Mouse (Mus musculus): ENCODE measurements around the gene Hcn4. TPM values are rescaled to one million over a fixed set of nuclear protein-coding genes. Genes with fewer than 3 reads are reported as not detected.
A peak's percentile ranks its signal among the peaks of the same experiment; 100 is the strongest.

The Hcn4 gene
- total and polyA plus RNA-seq, 3 experiments: 0.11 TPM; not detected in 2

- no peaks in the 10 kb centered on the region for H3K4me1 ChIP-seq (ENCODE audit: insufficient read depth, low read depth, low read length)
- H3K36me3 ChIP-seq (replicated peaks): no peaks in the 10 kb centered on the region
- DNase-seq (ENCODE audit: low spot score) (no peak), ATAC-seq (ENCODE audit: extremely low read depth, insufficient number of reproducible peaks, low FRiP score, poor library complexity, severe bottlenecking) (no peak)
- TF ChIP-seq GATA2 (IDR thresholded peaks at IDR 0.05; ENCODE audit: borderline replicate concordance, low read depth, low read length): no peak
- TF ChIP-seq CTCF (IDR thresholded peaks at IDR 0.05; ENCODE audit: low read depth, low read length): no peak
- no peak for TF ChIP-seq POLR2AphosphoS5 (IDR thresholded peaks at IDR 0.05; ENCODE audit: insufficient replicate concordance, low read depth, low read length)
- TF ChIP-seq TAL1 (conservative IDR thresholded peaks at IDR 0.05; ENCODE audit: low read depth, low read length): no peak
- TF ChIP-seq GATA1 (IDR thresholded peaks at IDR 0.05; ENCODE audit: borderline replicate concordance, low read length): no peak
- peaks cover 15% of the 10 kb centered on the region; the same call in 1 of the 2 replicates for H3K27me3 ChIP-seq (ENCODE audit: insufficient read depth, low read length)
- no peak overlapping the region for H3K4me3 ChIP-seq (ENCODE audit: low read depth, low read length)
- no peaks in the 10 kb centered on the region for H3K9me3 ChIP-seq (replicated peaks)
Observed at GRCm38 (mm10) chr9:58854931-58855330, 31.7 kb downstream of the Hcn4 start.

DNA sequence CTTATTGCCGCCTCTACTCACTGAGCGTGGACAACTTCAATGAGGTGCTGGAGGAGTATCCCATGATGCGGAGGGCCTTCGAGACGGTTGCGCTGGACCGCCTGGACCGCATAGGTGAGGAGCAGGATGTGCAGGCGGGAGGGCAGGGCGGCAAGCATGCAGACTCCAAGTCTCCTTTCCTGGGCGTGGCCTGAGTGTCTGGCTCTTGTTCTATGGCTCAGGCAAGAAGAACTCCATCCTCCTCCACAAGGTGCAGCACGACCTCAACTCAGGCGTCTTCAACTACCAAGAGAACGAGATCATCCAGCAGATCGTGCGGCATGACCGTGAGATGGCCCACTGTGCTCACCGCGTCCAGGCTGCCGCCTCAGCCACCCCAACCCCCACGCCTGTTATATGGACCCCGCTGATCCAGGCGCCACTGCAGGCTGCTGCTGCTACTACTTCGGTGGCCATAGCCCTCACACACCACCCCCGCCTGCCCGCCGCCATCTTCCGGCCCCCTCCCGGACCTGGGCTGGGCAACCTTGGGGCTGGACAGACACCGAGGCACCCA, 35.9 kb downstream of the Hcn4 start:
- ATAC-seq (ENCODE audit: extremely low read depth, insufficient number of reproducible peaks, low FRiP score, poor library complexity, severe bottlenecking) (no peak), DNase-seq (ENCODE audit: low spot score) (no peak)
- Histone ChIP-seq H3K36me3 (replicated peaks) (no peaks in the 10 kb centered on the region), H3K9me3 (replicated peaks) (no peaks in the 10 kb centered on the region), H3K4me3 (ENCODE audit: low read depth, low read length) (no peak overlapping the region), H3K4me1 (ENCODE audit: insufficient read depth, low read depth, low read length) (no peaks in the 10 kb centered on the region), H3K27me3 (ENCODE audit: insufficient read depth, low read length) (peaks cover 21% of the 10 kb centered on the region; the same call in 1 of the 2 replicates)
- TF ChIP-seq GATA1 (IDR thresholded peaks at IDR 0.05; ENCODE audit: borderline replicate concordance, low read length) (no peak), CTCF (IDR thresholded peaks at IDR 0.05; ENCODE audit: low read depth, low read length) (no peak), TAL1 (conservative IDR thresholded peaks at IDR 0.05; ENCODE audit: low read depth, low read length) (no peak), POLR2AphosphoS5 (IDR thresholded peaks at IDR 0.05; ENCODE audit: insufficient replicate concordance, low read depth, low read length) (no peak)

- ATAC-seq (ENCODE audit: extremely low read depth, insufficient number of reproducible peaks, low FRiP score, poor library complexity, severe bottlenecking) (no peak), DNase-seq (ENCODE audit: low spot score) (no peak)
- H3K4me3 ChIP-seq (ENCODE audit: low read depth, low read length): no peak overlapping the region
- 0 out of 2 replicates have a peak, but pooled peaks have one; percentile 4 for TF ChIP-seq CTCF (IDR thresholded peaks at IDR 0.05; ENCODE audit: low read depth, low read length)
- no peak for TF ChIP-seq TAL1 (conservative IDR thresholded peaks at IDR 0.05; ENCODE audit: low read depth, low read length)
- H3K36me3 ChIP-seq (replicated peaks): no peaks in the 10 kb centered on the region
- no peaks in the 10 kb centered on the region for H3K4me1 ChIP-seq (ENCODE audit: insufficient read depth, low read depth, low read length)
- H3K9me3 ChIP-seq (replicated peaks): no peaks in the 10 kb centered on the region
- H3K27me3 ChIP-seq (ENCODE audit: insufficient read depth, low read length): peaks cover 10% of the 10 kb centered on the region; the same call in 1 of the 2 replicates
Observed at GRCm38 (mm10) chr9:58863826-58864225, 40.6 kb downstream of the Hcn4 start.

DNA sequence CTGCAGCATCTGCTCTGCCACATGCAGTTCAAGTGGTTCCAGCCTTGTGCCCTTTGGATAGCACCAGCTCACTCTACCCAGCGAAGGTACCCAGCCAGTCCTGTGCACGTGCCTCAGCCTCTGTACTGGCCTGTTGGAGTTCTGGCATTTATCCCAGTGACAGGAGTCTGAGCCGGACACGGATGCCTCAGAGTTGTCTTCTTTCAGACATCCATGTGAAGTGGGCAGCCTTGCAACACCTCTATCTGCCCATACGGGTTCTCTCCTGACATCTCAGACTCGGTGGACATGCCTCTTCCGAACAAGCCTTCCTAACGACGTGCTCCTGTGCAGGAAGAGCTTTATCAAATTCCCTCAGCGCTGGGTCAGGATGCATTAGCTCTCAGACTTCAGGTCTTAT, 47.9 kb downstream of the Hcn4 start:
- Histone ChIP-seq H3K4me1 (ENCODE audit: insufficient read depth, low read depth, low read length) (no peaks in the 10 kb centered on the region), H3K9me3 (replicated peaks) (no peaks in the 10 kb centered on the region), H3K36me3 (replicated peaks) (no peaks in the 10 kb centered on the region), H3K27me3 (ENCODE audit: insufficient read depth, low read length) (peaks cover 22% of the 10 kb centered on the region), H3K4me3 (ENCODE audit: low read depth, low read length) (no peak overlapping the region)
- no peak for DNase-seq (ENCODE audit: low spot score)
- TF ChIP-seq TAL1 (conservative IDR thresholded peaks at IDR 0.05; ENCODE audit: low read depth, low read length): no peak
- TF ChIP-seq GATA2 (IDR thresholded peaks at IDR 0.05; ENCODE audit: borderline replicate concordance, low read depth, low read length): no peak
- no peak for TF ChIP-seq POLR2AphosphoS5 (IDR thresholded peaks at IDR 0.05; ENCODE audit: insufficient replicate concordance, low read depth, low read length)
- TF ChIP-seq CTCF (IDR thresholded peaks at IDR 0.05; ENCODE audit: low read depth, low read length): no peak
- no peak for TF ChIP-seq GATA1 (IDR thresholded peaks at IDR 0.05; ENCODE audit: borderline replicate concordance, low read length)
- ATAC-seq (ENCODE audit: extremely low read depth, insufficient number of reproducible peaks, low FRiP score, poor library complexity, severe bottlenecking): no peak

DNA sequence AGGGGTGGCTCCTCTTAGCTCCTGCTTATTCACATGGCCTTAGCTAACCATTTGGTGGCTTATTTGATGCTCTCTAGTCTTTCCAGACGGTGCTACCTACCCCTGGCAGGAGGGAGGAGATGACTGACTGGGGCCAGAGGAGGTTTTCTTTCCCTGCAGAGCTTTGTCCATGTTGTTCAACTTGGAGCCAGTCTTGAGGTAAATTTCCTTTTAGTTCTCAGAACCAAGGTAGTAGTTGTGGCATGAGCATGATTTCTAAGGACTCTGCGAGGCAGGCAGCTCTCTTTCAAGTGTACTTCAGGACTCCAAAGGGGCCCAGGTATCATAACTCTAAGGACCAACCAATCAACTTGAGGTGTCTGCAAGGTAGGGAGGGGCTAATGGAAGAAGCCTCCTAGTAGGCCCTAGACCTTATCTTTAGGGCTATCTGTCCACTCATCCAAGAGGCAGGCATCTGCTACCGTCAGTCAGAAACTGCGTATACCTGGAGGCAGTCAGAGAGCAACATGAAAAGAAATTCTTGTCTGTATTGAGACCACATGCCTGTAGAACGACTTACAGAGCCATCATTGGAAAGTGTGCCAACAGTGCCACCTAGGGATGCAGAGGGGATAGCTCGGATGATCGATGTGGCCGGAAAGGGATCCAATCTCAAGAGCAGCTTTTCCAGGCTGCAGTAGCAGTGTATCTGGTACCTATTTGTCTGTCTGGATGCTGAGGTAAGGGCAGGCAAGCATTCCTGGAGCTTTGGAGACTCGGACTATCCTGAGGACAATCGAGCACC, 50.5 kb downstream of the Hcn4 start:
- Histone ChIP-seq H3K4me1 (ENCODE audit: insufficient read depth, low read depth, low read length) (no peaks in the 10 kb centered on the region), H3K36me3 (replicated peaks) (no peaks in the 10 kb centered on the region), H3K9me3 (replicated peaks) (no peaks in the 10 kb centered on the region), H3K4me3 (ENCODE audit: low read depth, low read length) (no peak overlapping the region), H3K27me3 (ENCODE audit: insufficient read depth, low read length) (peaks cover 25% of the 10 kb centered on the region)
- no peak for TF ChIP-seq GATA2 (IDR thresholded peaks at IDR 0.05; ENCODE audit: borderline replicate concordance, low read depth, low read length)
- TF ChIP-seq GATA1 (IDR thresholded peaks at IDR 0.05; ENCODE audit: borderline replicate concordance, low read length): no peak
- ATAC-seq (ENCODE audit: extremely low read depth, insufficient number of reproducible peaks, low FRiP score, poor library complexity, severe bottlenecking): no peak
- peak; percentile 14 for DNase-seq (ENCODE audit: low spot score)

DNA sequence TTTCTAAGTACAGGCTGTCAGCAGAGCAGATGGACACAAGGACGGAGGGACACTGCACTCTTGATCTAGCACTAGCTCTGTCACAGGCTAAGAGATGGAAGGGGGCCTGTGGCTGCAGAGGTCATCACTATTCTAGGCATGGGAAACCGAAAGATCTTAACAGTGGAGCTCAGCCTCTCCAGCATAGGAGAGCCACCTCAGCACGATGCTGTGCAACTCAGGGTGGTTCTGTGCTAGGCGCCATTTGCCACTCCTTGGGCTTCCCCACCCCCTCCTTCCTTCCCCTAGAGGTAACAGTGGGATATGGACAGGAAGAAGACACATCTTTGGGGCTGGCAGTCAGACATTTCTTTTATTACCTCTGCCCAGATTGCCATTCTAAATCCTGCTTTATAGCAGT, 51.1 kb downstream of the Hcn4 start:
- H3K4me3 ChIP-seq (ENCODE audit: low read depth, low read length): no peak overlapping the region
- peaks cover 25% of the 10 kb centered on the region for H3K27me3 ChIP-seq (ENCODE audit: insufficient read depth, low read length)
- H3K36me3 ChIP-seq (replicated peaks): no peaks in the 10 kb centered on the region
- no peaks in the 10 kb centered on the region for H3K9me3 ChIP-seq (replicated peaks)
- H3K4me1 ChIP-seq (ENCODE audit: insufficient read depth, low read depth, low read length): no peaks in the 10 kb centered on the region
- ATAC-seq (ENCODE audit: extremely low read depth, insufficient number of reproducible peaks, low FRiP score, poor library complexity, severe bottlenecking) (no peak), DNase-seq (ENCODE audit: low spot score) (no peak)
- TF ChIP-seq GATA1 (IDR thresholded peaks at IDR 0.05; ENCODE audit: borderline replicate concordance, low read length) (no peak), CTCF (IDR thresholded peaks at IDR 0.05; ENCODE audit: low read depth, low read length) (no peak), GATA2 (IDR thresholded peaks at IDR 0.05; ENCODE audit: borderline replicate concordance, low read depth, low read length) (no peak), TAL1 (conservative IDR thresholded peaks at IDR 0.05; ENCODE audit: low read depth, low read length) (no peak), POLR2AphosphoS5 (IDR thresholded peaks at IDR 0.05; ENCODE audit: insufficient replicate concordance, low read depth, low read length) (no peak)

Data from G1E (cell line).